Mouse (Mus musculus) heart, adult 11 months (tissue): ENCODE data around the gene Gm42688.

ENCODE experiments used
- DNase-seq: peaks from one replicate; pipeline ENCODE4 v3.0.0; 2022

Gene Gm42688

DNA sequence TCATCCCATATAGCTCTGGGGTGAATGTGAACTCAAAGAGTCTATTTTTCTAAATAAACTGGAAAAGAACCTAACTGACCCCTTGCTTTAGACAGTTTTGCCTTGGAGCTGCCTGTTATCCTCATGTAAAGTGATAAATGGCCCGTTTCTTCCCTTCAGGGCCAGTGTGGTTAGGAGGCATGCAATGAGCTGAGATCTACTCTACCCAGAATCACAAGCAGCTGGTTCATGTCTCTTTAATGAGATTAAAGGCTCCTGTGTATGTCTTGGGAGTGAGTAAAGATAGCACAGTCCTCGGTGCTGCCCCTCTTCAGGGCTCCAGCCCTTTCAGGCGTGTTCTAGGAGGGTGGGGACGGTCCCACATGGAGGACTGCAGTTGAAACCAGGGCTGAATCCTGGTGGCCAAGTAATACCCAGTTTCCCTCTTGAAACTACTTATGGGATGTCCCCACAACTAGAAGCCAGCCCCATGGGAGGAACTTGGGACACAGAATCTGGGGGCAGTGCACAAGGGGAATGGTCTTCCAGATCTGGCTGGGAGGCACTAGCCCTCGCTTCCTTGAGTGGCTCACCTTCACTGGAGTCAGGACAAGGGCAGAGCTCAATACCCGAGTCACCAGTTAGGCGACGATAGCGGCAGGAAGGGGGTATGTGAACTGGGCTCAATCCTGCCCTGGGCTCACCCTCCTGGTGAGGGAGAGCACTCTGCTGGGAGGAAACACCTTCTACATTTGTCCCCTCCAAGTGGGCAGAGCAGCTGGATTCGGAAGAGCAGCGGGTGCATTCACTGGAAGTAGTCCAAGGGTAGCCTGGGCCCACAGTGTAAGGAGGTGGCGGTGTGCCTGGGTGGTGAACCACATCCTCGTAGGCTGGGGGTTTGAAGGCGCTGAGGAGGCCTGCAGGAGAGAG lies 17.7 kb downstream of the Gm42688 start:
- DNase-seq: peak; percentile 89

DNA sequence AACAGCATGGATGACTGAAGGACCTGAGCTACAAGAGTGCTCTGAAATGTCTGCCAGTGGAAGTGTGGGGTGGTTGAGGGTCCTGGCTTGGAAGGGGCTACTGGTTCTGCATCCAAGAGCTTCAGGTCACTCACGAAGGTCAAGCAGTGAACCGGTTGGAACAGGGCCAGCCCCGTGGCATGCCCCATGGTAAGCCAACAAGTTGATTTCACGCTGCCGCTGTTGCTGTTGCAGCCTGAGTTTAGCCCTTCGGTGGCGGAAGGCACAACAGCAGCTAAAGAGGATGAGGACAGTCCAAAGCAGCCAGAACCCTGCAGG lies 18.3 kb downstream of the Gm42688 start:
- DNase-seq: peak; percentile 90

DNA sequence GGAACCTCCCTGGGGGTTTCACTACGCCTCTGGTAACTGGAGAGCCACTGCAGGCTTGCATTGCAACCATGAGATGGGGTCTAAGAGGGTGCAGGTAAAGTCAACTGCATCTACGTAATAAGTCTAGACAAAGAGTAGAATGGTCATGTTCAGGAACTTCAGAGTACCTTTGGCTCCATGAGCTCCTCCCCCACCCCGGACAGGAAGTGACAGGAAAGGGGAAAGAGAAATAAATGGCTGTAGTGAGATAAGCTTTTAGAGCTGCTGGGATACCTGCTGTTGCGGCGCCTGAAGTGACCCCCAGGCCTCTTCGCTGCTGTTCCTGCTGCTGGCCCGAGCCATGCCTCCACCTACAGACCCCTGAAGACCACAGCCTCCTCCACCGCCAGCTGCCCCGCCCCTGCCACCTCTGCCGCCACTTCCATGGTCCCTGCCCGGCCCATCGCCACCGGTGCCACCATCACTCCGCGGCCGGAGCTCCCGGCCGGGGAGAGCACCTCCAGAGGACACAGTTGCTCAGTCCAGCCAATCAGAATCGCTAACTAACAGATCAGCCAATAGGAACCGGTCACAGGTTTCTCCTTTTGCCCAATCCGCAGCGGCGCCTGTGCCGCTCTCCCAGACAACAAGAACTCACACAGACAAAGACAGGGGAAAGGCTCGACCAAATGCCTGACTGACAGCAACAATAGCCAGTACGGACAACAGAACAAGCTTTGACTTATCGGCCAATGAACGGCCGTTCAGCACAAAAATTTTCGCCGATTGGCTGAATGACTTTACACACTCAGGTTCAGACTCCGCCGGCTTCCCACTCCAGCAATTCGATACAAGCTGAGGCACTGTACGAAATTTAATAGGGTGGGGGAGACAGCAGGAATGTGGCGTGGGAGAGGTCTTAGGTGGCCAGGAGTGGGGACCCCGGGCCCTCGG lies 19.8 kb downstream of the Gm42688 start, which contains the start of gene Wbp1:
Gene Wbp1, minus strand, starts transcription at position 630 of the 933 bp plus-strand sequence.
- DNase-seq: peak; percentile 100

DNA sequence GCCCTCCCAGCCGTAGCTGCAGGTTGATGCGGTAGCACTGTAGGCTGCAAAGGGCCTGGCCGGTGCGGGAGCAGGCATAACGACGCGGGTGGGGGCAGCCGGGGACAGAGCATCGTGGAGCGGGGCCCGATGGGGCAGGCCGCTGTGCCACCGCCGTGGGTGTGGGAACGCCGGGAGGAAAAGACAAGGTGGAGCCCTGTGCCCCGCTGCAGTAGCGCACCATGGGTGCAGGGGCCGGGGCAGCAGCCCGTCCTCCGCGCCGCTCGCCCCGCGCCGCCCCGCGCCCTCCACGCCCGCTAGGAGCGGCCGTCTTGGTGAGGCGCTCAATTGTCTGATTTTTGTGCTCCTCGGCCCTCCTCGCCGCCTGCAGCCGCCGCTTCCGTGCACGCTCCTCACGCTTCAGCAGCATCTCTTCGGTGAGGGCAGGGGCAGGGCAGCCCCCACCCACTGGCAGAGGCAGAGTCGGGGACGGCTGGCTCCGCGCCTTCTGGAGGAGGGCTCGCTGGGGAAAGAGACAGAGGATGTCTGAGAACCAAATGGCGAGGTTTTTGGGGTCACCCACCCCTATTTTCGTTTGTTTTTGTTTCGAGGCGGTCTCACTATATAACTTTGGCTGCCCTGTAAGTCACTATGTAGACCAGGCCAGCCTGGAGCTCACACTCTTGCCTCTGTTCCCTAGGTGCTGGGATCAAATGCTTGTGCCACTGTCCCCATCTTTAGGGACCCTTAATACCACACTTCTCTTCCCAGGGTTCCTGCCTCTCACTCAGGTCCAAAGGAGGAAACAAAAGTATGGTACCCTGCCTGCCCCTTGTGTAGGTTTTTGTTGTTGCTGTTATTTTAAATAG lies 20.7 kb downstream of the Gm42688 start:
- DNase-seq: peak; percentile 94

DNA sequence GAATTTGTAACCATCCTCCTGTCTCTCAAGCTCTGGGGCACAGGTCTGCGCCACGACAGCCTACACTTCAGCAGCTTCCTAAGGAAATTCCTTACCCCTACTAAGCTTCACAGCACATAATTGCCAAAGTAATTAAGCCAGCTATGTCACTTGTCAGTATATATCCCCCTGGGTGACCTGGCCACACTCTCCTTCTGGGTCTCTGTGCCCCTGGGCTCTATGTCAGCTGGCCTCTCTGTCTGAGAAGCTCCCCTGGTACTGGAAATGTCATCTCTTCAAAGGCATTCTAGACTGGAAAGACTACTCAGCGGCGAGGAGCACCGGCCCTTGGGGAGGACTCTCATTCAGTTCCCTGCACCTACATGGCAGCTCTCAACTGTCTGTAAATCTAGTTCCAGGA lies 21.5 kb downstream of the Gm42688 start:
- peak; percentile 91 for DNase-seq

DNA sequence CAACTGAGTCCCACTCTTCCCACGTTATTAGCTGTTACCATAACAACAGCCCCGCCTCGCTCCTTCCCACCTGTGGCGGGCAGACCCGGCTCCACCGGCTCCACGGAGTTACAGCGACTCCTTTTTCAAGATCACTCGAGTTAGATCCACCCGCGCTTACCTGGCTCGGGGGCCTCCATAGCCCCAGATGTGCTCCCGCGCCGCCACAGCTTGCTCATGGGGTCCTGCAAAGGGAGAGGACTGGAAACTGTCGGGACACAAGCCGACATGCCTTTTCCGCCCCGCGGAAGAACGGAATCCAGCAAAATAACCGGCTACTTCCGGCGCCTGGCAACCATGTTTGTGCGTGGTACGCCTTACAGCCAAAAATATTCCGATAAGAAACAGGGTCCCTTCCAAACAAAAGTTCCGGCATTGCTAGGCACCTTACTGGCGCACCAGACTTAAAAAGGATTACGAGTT lies 23.5 kb downstream of the Gm42688 start:
- peak; percentile 99 for DNase-seq

DNA sequence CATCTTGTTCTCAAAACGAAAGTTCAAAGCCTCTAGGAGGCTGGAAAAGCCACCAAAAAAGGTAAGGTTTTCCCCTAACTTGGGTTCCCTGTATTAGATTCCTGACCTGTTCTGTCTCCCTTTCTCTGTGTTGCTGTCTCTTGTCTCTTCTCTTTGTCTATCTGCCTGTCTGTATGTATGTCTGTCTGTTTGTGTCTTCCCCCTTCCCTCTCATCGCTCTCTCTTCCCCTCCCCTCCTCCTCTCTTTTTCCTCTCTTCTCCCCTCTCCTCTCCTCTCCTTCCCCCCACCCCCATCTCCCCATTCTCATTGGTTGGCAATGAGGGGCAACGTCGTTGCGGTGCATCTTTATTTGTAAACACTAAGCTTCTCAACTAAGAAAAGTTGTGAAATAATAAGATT lies 23.9 kb downstream of the Gm42688 start, which contains the start of gene Ino80b:
Gene Ino80b, minus strand, starts transcription at position 101 of the 400 bp plus-strand sequence.
- DNase-seq: no peak

DNA sequence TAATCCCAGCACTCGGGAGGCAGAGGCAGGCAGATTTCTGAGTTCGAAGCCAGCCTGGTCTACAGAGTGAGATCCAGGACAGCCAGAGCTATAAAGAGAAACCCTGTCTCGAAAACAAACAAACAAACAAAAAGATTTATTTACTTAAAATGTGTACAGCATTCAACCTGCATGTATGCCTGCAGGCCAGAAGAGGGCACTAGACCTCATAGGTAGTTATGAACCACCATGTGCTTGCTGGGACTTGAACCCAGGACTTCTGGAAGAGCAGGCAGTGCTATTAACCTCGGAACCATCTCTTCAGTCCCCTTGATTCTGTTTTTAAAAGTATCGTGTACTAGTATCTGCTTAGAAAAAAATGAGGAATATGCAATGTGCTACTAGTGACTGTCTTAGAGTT lies 26.0 kb downstream of the Gm42688 start:
- no peak for DNase-seq

DNA sequence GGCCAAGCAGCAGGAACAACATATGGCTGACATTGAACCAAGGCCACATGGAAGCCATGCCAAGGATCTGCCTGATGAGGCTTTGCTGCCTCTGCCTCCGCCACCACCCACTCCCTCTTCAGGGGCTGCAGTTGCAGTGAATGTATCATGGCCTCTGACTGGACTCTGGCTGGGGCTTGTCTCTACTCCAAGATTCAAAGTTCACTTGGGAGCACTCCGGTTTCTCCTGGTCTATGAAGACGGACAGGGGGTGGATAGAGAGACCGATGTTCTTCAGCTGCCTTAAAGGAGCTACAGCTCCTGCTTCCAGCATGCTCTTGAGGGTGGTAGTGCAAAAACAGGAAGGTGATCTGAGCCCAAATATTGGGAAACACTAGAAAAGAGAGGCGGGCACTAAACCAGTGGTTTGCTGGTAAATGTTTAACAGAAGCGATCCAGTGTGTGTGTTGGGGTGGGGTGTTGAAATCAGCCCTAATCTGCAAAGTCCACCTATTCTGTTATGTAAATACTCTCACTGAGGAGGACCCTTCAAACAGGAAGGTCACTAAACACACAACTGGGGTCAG lies 30.1 kb downstream of the Gm42688 start:
- no peak for DNase-seq

DNA sequence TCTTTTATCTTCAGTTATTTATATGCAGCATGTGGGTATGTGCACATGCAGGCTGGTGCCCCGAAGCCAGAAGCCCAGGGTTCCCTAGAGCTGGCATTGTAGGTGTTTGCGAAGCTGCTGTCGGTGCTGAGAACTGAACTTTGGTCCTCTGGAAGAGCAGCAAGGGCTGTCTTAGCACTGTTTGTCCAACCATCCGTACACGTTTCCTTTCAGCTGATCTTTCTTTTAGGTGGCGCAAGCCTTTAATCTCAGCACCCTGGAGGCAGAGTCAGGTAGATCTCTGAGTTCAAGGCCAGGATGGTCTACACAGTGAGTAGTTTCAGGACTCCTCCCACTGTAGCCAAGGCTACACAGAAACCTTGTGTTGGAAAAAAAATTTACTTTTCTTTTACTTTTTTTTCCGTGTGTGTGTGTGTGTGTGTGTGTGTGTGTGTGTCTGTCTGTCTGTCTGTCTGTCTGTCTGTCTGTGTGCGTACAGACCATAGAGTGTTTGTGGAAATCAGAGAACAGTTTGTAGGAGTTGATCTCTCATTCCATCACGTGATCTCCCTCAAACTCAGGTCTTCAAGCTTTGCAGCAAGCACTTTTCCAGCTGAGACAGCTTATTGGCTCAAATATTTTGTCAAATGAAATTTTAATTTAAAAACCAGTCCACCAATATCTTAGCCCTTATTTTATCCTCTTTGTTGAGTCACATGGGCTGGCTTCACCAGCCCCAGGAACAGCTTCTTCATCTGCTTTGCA lies 30.9 kb downstream of the Gm42688 start:
- no peak for DNase-seq

DNA sequence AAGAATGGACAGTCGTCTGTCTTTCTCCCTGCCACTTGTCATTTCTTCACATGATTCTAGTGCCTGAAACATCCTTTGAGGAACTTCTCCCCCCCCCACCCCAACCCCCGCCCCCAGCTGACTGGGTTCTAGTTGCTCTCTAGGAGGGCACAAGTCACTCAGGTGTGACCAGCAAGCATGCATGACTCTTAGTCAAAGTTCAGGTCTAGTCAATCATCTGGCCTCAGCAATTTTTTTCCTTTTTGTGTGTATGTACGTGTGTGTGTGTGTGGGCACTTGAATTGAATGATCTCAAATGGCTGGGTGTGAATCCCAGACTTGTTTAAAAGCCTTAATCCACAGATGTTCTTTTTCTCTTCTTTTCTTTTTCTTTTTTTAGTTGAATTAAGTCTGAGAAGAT lies 32.8 kb downstream of the Gm42688 start:
- DNase-seq: no peak

DNA sequence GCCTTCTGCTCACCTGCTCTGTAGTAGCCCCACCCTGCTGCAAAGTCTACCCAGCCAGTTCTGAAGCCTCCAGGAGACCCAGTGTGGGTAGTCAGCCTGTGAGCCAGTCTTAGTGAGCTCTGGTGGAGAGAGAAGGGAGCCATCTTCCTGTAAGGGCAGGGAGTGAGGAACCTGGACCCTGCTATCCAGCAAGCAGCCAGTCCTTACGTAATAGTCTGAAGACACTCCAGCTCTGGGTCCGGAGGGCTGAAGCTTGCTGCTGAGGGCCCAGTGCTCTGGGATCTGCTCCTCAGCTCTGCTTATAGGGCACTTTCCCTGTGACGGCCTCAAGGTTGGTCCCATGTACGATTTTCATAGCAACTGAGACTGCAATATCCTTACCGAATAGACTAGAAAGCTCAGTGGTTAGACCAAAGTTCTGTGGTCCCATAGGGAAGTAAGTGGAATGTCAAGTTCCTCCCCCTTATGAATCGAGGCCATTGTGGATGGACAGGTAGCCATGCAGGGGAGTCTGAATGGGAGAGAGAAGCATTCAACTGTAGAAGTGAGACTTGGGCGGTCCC lies 33.6 kb downstream of the Gm42688 start, which contains the start of gene Rtkn:
Gene Rtkn, plus strand, starts transcription at position 513 of the 563 bp plus-strand sequence.
- DNase-seq: peak; percentile 94

DNA sequence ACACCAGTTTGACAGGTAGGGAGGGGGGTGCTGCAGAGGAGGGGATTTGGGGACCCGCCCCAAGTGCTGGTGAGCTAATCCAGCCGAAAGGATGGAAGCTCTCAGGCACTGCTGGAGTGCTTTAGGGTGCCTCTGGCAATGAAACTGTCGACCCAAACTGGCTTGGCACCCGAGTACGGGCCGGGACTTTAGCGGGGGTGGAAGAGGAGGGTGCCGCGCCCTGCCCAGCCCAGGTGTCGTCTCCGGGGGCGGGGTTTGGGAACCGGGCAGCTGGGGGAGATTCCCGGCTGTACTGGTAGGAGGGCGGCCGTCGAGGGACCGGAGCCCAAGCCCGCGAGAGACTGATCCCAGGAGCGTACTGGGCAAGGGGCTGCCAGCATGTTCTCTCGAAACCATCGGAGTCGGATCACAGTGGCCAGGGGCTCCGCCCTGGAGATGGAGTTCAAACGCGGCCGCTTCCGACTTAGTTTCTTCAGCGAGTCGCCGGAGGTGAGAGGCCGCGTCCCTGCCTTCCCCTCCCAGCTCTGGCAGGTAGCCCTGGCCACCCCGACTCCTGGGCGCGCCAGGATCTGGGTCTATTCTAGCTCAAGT lies 34.2 kb downstream of the Gm42688 start:
- DNase-seq: peak; percentile 96

DNA sequence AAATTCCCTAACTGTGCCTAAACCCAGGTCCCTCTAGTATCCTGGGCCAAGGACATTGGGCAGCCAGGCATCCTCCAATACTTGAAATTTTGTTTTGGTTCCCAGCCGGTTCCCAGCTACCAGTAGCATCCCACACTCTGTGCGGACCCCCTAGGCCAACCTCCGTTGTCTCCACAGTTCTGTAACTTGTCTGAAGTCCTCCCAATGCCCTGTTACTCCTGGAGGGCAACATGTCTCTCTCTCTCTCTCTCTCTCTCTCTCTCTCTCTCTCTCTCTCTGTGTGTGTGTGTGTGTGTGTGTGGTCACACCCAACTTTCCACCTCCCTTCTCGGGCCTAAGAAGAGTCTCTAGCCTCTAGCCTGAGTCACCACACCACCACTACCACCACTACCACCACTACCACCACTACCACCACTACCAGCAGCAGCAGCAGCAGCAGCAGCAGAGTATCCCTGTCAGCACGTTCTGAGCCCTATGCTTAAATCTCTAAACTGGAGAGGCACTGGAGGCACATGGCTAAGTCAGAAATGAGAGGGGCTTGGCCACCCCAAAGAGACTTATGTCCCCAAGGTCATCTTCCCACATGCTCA lies 35.0 kb downstream of the Gm42688 start:
- no peak for DNase-seq

DNA sequence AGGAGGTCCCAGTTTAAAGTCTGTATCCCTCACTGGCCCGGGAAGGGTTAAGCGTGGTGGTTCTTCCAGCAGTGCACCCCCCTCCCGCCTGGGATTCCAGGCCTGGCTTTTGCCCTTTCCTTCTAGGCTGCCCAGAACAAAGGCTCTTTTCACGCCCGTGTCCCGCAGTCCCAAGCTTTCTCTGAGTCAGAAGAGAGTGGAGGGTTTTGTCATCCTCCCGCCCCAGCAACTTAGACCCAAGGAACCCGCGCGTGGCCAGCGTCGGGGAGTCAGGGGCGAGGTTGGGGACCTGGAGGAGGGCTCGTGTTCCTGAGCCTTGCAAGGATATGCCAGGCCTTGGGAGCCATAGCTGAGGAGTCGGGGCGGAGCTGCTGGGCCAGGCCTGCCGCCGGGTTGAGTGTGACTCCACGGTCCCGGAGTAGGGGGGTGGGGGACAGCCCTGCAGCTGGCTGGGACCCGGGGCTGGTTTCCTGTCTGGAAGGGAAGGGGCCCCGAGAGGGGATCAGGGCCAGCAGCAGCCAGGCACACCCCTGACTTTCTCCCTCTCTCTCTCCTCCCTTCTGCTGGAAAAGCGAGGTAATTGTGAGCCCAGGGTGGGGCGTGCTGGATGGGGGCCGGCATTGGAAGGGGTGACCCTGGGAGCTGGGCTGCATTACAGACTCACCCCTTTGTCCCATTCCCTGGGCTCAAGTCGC lies 35.6 kb downstream of the Gm42688 start:
- DNase-seq: peak; percentile 99

DNA sequence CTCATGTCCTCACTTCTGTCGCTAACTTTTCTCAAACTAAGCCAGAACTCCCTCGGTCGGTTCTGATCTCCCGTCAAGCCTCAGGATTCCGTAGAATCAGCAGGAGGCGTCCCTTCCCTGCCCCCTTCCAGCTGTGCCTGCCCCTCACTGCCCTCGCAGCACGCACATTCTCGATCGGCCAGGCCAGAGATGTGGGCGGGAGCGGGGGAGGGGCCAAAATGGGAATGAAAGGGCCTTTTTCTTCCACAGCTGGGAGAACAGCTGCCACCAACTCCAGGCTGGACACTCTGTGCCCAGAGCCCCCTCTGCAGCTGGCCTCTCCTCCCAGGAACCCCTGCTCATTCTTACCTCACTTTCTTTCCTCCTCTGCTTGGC lies 36.1 kb downstream of the Gm42688 start:
- peak; percentile 99 for DNase-seq

DNA sequence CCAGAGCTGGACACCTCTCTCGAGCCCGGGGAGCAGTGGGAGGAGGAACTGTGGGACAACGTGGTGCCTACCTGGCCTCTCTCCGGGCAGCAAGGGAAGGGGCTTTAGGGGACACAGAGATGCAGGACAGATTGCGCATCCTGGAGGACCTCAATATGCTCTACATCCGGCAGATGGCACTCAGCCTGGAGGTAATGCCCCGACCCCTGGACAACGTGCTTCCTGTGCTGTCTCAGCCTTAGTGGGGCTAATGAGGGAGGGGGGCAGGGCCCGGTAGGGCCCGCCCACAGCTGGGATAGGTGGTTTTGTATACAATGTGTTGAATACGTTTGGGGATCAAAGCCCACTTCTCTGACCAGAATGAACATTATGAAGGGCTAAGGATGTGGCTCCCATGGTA lies 36.6 kb downstream of the Gm42688 start:
- peak; percentile 97 for DNase-seq

DNA sequence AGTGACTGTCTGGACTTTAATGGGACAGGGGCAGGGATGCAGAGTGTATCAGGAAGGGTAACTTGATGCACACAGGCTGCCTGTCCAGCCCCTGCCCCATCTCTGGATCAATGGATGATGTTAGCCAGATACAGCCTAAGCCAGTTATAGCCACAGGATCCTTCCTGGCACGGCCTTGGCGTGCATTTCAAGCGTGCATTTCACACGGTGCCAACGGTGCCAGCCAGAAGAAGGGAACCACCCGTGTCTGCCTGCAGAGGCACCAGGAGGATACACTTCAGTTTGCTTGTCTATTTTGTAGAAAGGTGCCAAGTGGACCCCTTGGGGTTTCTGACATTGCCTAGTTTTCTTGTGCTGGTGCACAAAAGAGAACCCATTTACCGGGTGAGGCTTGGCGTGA lies 38.6 kb downstream of the Gm42688 start:
- DNase-seq: peak; percentile 88

DNA sequence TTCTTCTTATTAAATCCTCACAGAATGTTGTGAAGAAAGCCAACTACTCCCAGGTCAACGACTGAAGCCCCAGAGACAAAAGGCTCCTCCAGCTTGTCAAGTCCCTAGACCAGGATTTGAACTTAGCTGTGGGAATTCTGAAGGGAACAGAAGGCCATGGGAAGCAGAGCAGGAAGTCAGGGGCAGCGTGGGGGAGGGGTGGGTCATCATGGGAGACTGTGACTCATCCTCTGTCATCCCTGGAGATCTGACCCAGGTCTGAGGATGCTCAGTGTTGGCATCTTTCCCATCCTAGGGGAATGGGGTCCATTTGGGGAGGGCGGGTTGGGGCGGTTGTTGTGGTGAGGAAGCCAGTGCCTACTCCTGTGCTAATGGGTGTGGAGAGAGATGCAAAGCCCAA lies 40.2 kb downstream of the Gm42688 start:
- DNase-seq: peak; percentile 94
